Mouse (Mus musculus): ENCODE results near the gene Gm20458.

DNA sequence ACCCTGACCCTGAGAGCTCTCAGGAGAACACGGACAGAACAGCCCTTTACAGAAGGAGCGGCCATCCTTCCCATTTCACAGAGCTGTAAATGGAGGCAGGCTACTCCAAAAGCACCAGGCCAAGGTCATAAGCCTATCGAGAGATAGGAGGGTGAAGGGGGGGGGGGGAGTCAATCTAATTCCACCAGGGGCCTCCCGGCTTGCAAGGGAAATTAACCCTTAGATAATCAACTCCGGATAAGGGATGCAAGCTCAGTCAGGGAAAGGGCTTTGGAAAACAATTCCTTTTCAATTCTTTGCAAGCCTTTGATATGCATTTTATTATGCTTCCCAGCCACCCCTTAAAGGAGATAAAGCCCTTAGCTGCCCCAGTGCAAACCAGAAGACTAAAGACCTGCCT is 32.3 kb upstream of the Gm20458 start:
- no peak for TF ChIP-seq CTCF (IDR thresholded peaks at IDR 0.05)
- TF ChIP-seq POLR2A (IDR thresholded peaks at IDR 0.05; ENCODE audit: insufficient read depth, low read depth, low read length): no peak
- no peak for TF ChIP-seq EP300 (IDR thresholded peaks at IDR 0.05; ENCODE audit: insufficient read depth, low read depth, low read length)

Measured in heart, adult 2 months (tissue).